Mouse (Mus musculus) erythroblast, adult 5-6 weeks (primary cell): ENCODE measurements around the gene Ankrd65. TPM values are rescaled to one million over a fixed set of nuclear protein-coding genes. Genes with fewer than 3 reads are reported as not detected.
A peak's percentile ranks its signal among the peaks of the same experiment; 100 is the strongest.

Experiments used
- ATAC-seq: replicated peaks from 2 replicates; pipeline ENCODE4 v1.8.0; 2016; ENCODE audit warnings: moderate number of reproducible peaks, mild to moderate bottlenecking, moderate TSS enrichment, inconsistent platforms; ENCODE audit not compliant: poor library complexity, low FRiP score, severe bottlenecking
- total RNA-seq, 2 experiments: library from RNA; stranded (forward) in 1 of 2; stranded (reverse) in 1 of 2; fragments of 150-400 nt in 1 of 2; fragments of 200-764, 138-1000 nt in 1 of 2; gene quantifications; 2 replicates each; pipeline versions ENCODE4 v1.2.3 to v1.2.4; 2015 to 2017; ENCODE audit warnings: low replicate concordance in 2 of 2

Gene Ankrd65
- total RNA-seq, 2 experiments from 2014 or later, result 4.3 TPM; not detected in 1

DNA sequence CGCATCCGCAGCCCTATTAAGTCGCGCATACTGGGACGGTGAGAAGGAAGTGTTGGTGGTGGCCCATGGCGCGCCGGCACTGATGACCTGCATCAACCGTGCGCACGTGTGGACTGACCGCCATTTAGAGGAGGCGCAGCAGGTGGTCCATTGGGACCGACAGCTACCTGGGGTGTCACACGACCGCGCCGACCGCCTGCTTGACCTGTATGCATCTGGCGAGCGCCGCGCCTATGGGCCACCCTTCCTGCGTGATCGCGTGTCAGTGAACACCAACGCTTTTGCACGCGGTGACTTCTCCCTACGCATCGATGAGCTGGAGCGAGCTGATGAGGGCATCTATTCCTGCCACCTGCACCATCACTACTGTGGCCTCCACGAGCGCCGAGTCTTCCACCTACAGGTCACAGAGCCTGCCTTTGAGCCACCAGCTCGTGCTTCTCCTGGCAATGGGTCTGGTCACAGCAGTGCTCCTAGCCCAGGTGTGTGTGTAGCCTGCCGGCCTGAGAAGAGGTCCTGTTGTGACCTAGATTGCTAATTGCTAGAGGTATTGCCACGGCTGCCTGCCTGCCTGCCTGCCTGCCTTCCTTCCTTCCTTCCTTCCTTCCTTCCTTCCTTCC, 51.5 kb downstream of the Ankrd65 start:
- 0 out of 2 replicates have a peak, but pooled peaks have one; percentile 9 for ATAC-seq

- no peak for ATAC-seq
Measured at GRCm38 (mm10) chr4:155843231-155843630, 53.0 kb downstream of the Ankrd65 start.

DNA sequence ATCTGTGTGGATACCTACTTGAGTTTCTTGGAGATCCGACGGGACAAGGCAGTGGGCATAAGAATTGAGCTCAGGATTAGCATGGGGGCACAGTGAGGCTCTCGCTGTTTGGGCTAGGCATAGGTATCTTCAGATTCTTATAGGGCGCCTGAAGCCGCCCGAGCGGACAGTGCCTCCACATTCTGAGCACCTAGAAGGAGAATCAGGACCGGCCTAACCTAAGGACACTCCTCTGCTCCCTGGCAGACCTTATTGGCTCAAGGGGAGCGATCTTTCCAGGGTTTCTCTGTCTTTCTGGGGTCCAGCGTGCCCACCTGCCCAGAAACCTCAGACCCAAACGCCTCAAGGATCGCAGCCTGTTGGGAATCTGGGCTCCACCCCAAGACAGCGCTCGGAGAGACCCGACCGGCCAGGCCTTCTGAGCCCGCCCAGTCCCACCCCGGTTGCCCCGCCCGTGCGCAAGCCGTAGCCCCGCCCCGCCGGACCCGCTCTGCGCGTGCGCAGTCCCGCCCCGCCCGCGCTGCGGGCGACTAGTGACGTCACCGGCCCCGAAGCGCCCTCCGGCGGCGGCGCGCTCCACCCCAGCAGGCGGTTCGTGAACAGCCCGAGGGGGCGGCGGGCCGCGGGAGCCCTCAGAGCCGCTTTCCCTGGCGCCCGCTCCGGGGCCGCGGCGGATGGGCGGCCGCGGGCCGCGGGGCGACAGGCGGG, 56.8 kb downstream of the Ankrd65 start, which contains the start of gene Dvl1:
TSS of gene Dvl1 (plus strand) at position 532 of the 708 bp plus-strand sequence.
- ATAC-seq, result peak; percentile 81

- ATAC-seq, result peak; percentile 25
Measured at GRCm38 (mm10) chr4:155847591-155848352, 57.5 kb downstream of the Ankrd65 start.

DNA sequence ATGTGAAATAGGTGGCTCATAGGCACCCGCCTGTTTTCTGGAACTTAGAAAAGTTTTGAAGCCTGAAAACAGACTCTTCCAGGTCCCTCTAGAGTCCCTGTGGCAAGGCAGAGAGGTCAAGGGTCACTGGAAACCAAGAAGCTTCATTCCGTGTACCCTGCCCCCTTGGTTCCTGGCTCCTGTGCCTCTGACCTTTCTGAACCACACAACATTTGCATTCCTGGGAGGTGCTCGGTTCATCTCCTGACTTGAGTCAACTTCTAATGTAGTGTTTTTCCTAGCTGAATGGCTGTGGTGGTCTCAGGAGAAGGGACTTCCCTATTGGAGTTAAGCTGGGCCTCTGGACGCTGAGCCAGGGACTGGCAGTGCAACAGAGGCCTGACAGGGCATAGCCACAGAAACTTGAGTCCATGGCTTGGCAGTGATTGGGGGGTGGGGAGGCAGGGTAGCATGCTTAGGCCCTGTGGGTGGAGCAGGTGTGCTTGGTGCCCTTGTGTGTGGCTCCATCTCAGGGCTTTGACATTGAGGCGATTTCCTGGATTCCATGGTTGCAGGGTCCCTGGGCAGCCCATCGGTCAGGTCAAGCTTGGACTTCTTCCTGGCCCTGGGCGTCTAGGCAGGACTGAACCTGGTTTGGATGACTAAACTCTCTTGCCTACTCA, 58.3 kb downstream of the Ankrd65 start:
- no peak for ATAC-seq

Other genes starting within 250 kb of the Ankrd65 start
- 42.3 and 46.2 TPM in 2 replicates for gene Nadk, start 228.1 kb upstream of the Ankrd65 start, total RNA-seq (2015; ENCODE audit: low replicate concordance)
- 27.5 and 27.6 TPM in 2 replicates for gene Nadk, start 228.1 kb upstream of the Ankrd65 start, total RNA-seq (2017; ENCODE audit: low replicate concordance)
- gene Slc35e2, start 189.0 kb upstream of the Ankrd65 start, total RNA-seq (2015; ENCODE audit: low replicate concordance), result 10.4 and 13.8 TPM in 2 replicates
- gene Slc35e2, start 189.0 kb upstream of the Ankrd65 start, total RNA-seq (2017; ENCODE audit: low replicate concordance), result 7.6 and 13.2 TPM in 2 replicates
- 23.0 and 24.8 TPM in 2 replicates for gene Cdk11b, start 165.6 kb upstream of the Ankrd65 start, total RNA-seq (2015; ENCODE audit: low replicate concordance)
- gene Cdk11b, start 165.6 kb upstream of the Ankrd65 start, total RNA-seq (2017; ENCODE audit: low replicate concordance), result 20.7 and 51.7 TPM in 2 replicates
- not detected in 2 replicates for gene Gm10563, start 145.0 kb upstream of the Ankrd65 start, total RNA-seq (2015; ENCODE audit: low replicate concordance)
- not detected in 2 replicates for gene Gm10563, start 145.0 kb upstream of the Ankrd65 start, total RNA-seq (2017; ENCODE audit: low replicate concordance)
- 1.9 TPM in 1 of 2 replicates, not detected in the other for gene Mmp23, start 137.1 kb upstream of the Ankrd65 start, total RNA-seq (2015; ENCODE audit: low replicate concordance)
- not detected in 2 replicates for gene Mmp23, start 137.1 kb upstream of the Ankrd65 start, total RNA-seq (2017; ENCODE audit: low replicate concordance)
- gene Mib2, start 121.2 kb upstream of the Ankrd65 start, total RNA-seq (2015; ENCODE audit: low replicate concordance), result 0.77 and 0.84 TPM in 2 replicates
- gene Mib2, start 121.2 kb upstream of the Ankrd65 start, total RNA-seq (2017; ENCODE audit: low replicate concordance), result 2.1 and 3.2 TPM in 2 replicates
- not detected in 2 replicates for gene Fndc10, start 96.1 kb upstream of the Ankrd65 start, total RNA-seq (2015; ENCODE audit: low replicate concordance)
- gene Fndc10, start 96.1 kb upstream of the Ankrd65 start, total RNA-seq (2017; ENCODE audit: low replicate concordance), result 0.09 TPM in 1 of 2 replicates, not detected in the other
- gene Ssu72, start 85.6 kb upstream of the Ankrd65 start, total RNA-seq (2015; ENCODE audit: low replicate concordance), result 35.9 and 37.1 TPM in 2 replicates
- gene Ssu72, start 85.6 kb upstream of the Ankrd65 start, total RNA-seq (2017; ENCODE audit: low replicate concordance), result 28.3 and 43.4 TPM in 2 replicates
- gene Tmem240, start 55.6 kb upstream of the Ankrd65 start, total RNA-seq (2015; ENCODE audit: low replicate concordance), result 0.19 TPM in 1 of 2 replicates, not detected in the other
- not detected in 2 replicates for gene Tmem240, start 55.6 kb upstream of the Ankrd65 start, total RNA-seq (2017; ENCODE audit: low replicate concordance)
- 4.6 and 14.0 TPM in 2 replicates for gene Atad3a, start 29.3 kb upstream of the Ankrd65 start, total RNA-seq (2015; ENCODE audit: low replicate concordance)
- 11.9 and 17.4 TPM in 2 replicates for gene Atad3a, start 29.3 kb upstream of the Ankrd65 start, total RNA-seq (2017; ENCODE audit: low replicate concordance)
- gene Vwa1, start 15.7 kb upstream of the Ankrd65 start, total RNA-seq (2015; ENCODE audit: low replicate concordance), result not detected in 2 replicates
- not detected in 2 replicates for gene Vwa1, start 15.7 kb upstream of the Ankrd65 start, total RNA-seq (2017; ENCODE audit: low replicate concordance)
- gene Tmem88b, start 4.6 kb upstream of the Ankrd65 start, total RNA-seq (2015; ENCODE audit: low replicate concordance), result 1.3 TPM in 1 of 2 replicates, not detected in the other
- 0.42 and 1.3 TPM in 2 replicates for gene Tmem88b, start 4.6 kb upstream of the Ankrd65 start, total RNA-seq (2017; ENCODE audit: low replicate concordance)
- 33.0 and 33.8 TPM in 2 replicates for gene Mrpl20, start 12.4 kb downstream of the Ankrd65 start, total RNA-seq (2015; ENCODE audit: low replicate concordance)
- 18.9 and 45.0 TPM in 2 replicates for gene Mrpl20, start 12.4 kb downstream of the Ankrd65 start, total RNA-seq (2017; ENCODE audit: low replicate concordance)
- 117 and 136 TPM in 2 replicates for gene Ccnl2, start 22.1 kb downstream of the Ankrd65 start, total RNA-seq (2015; ENCODE audit: low replicate concordance)
- 187 and 202 TPM in 2 replicates for gene Ccnl2, start 22.1 kb downstream of the Ankrd65 start, total RNA-seq (2017; ENCODE audit: low replicate concordance)
- gene Aurkaip1, start 40.8 kb downstream of the Ankrd65 start, total RNA-seq (2015; ENCODE audit: low replicate concordance), result 25.0 and 35.9 TPM in 2 replicates
- 48.7 and 56.0 TPM in 2 replicates for gene Aurkaip1, start 40.8 kb downstream of the Ankrd65 start, total RNA-seq (2017; ENCODE audit: low replicate concordance)
- gene Mxra8, start 49.2 kb downstream of the Ankrd65 start, total RNA-seq (2015; ENCODE audit: low replicate concordance), result 2.1 TPM in 1 of 2 replicates, not detected in the other
- gene Mxra8, start 49.2 kb downstream of the Ankrd65 start, total RNA-seq (2017; ENCODE audit: low replicate concordance), result not detected in 2 replicates
- 3.7 and 6.7 TPM in 2 replicates for gene Dvl1, start 57.0 kb downstream of the Ankrd65 start, total RNA-seq (2015; ENCODE audit: low replicate concordance)
- gene Dvl1, start 57.0 kb downstream of the Ankrd65 start, total RNA-seq (2017; ENCODE audit: low replicate concordance), result 4.8 and 6.3 TPM in 2 replicates
- gene Tas1r3, start 72.9 kb downstream of the Ankrd65 start, total RNA-seq (2015; ENCODE audit: low replicate concordance), result not detected in 2 replicates
- gene Tas1r3, start 72.9 kb downstream of the Ankrd65 start, total RNA-seq (2017; ENCODE audit: low replicate concordance), result 0.14 and 0.85 TPM in 2 replicates
- 1.5 and 1.7 TPM in 2 replicates for gene Cptp, start 79.0 kb downstream of the Ankrd65 start, total RNA-seq (2015; ENCODE audit: low replicate concordance)
- gene Cptp, start 79.0 kb downstream of the Ankrd65 start, total RNA-seq (2017; ENCODE audit: low replicate concordance), result 2.5 and 6.4 TPM in 2 replicates
- 5.6 and 10.0 TPM in 2 replicates for gene Ints11, start 79.1 kb downstream of the Ankrd65 start, total RNA-seq (2015; ENCODE audit: low replicate concordance)
- gene Ints11, start 79.1 kb downstream of the Ankrd65 start, total RNA-seq (2017; ENCODE audit: low replicate concordance), result 7.8 and 8.5 TPM in 2 replicates
- gene Pusl1, start 101.3 kb downstream of the Ankrd65 start, total RNA-seq (2015; ENCODE audit: low replicate concordance), result 2.3 and 5.9 TPM in 2 replicates
- gene Pusl1, start 101.3 kb downstream of the Ankrd65 start, total RNA-seq (2017; ENCODE audit: low replicate concordance), result 2.2 and 5.3 TPM in 2 replicates
- 5.6 and 10.0 TPM in 2 replicates for gene Acap3, start 101.4 kb downstream of the Ankrd65 start, total RNA-seq (2015; ENCODE audit: low replicate concordance)
- 4.3 and 23.7 TPM in 2 replicates for gene Acap3, start 101.4 kb downstream of the Ankrd65 start, total RNA-seq (2017; ENCODE audit: low replicate concordance)
- gene Ube2j2, start 153.4 kb downstream of the Ankrd65 start, total RNA-seq (2015; ENCODE audit: low replicate concordance), result 9.4 and 19.4 TPM in 2 replicates
- gene Ube2j2, start 153.4 kb downstream of the Ankrd65 start, total RNA-seq (2017; ENCODE audit: low replicate concordance), result 25.6 and 41.3 TPM in 2 replicates
- 99.9 and 100 TPM in 2 replicates for gene C1qtnf12, start 171.9 kb downstream of the Ankrd65 start, total RNA-seq (2015; ENCODE audit: low replicate concordance)
- 21.5 and 35.8 TPM in 2 replicates for gene C1qtnf12, start 171.9 kb downstream of the Ankrd65 start, total RNA-seq (2017; ENCODE audit: low replicate concordance)
- 1.0 and 4.4 TPM in 2 replicates for gene B3galt6, start 202.2 kb downstream of the Ankrd65 start, total RNA-seq (2015; ENCODE audit: low replicate concordance)
- 1.2 and 1.4 TPM in 2 replicates for gene B3galt6, start 202.2 kb downstream of the Ankrd65 start, total RNA-seq (2017; ENCODE audit: low replicate concordance)
- gene Sdf4, start 202.4 kb downstream of the Ankrd65 start, total RNA-seq (2015; ENCODE audit: low replicate concordance), result 11.1 and 16.7 TPM in 2 replicates
- gene Sdf4, start 202.4 kb downstream of the Ankrd65 start, total RNA-seq (2017; ENCODE audit: low replicate concordance), result 101 and 127 TPM in 2 replicates
- gene Tnfrsf4, start 223.4 kb downstream of the Ankrd65 start, total RNA-seq (2015; ENCODE audit: low replicate concordance), result 5.2 TPM in 1 of 2 replicates, not detected in the other
- gene Tnfrsf4, start 223.4 kb downstream of the Ankrd65 start, total RNA-seq (2017; ENCODE audit: low replicate concordance), result 5.5 TPM in 1 of 2 replicates, not detected in the other
- 16.5 TPM in 1 of 2 replicates, not detected in the other for gene Tnfrsf18, start 235.7 kb downstream of the Ankrd65 start, total RNA-seq (2015; ENCODE audit: low replicate concordance)
- 2.3 and 2.9 TPM in 2 replicates for gene Tnfrsf18, start 235.7 kb downstream of the Ankrd65 start, total RNA-seq (2017; ENCODE audit: low replicate concordance)